Mouse (Mus musculus): ENCODE measurements around the gene Cdkn2d. TPM values are rescaled to one million over a fixed set of nuclear protein-coding genes. Genes with fewer than 3 reads are reported as not detected.

The Cdkn2d gene
- polyA plus RNA-seq, 1 experiment from 2014 or later = 71.9 TPM

DNA sequence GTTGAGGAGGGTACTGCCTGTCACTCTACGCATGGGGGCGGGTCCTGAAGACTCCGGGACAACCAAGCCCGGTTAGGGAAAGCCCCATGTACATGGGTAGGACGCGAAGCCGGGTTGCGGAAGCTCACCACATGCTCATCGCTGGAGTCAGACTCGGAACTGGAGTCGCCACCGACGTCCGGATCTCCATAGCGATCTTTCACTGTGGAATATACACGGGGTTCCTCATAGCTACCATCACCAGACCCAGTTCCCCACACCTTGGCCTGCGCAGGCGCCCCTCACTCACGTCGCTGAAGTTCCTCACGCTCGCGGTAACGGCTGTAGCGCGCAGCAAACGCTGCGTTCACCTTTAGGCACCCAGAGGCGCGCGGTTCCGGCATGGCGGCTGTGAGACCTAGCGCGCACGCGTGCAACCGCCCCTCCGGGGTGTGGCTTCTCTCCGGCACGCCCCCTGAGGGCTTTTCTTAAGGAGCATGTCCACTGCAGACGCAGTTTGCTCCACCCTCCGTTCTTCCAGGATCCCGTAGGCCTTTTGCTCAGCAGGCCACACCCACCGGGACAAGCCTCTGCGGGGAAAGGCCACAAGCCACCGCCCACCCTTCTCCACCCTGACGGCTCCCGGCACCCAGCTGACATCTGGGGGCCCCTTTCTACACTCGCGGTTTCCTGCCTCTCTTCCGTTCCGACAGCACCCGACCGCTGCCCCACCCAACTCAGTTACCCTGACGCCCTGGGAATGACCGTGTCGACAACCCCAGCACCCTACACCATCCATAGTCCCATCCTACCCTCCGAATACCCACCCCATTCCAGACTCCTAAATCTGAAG lies 3.4 kb downstream of the Cdkn2d start, which contains the start of gene Kri1:
Gene Kri1 (minus strand): TSS at position 399 of the 832 bp plus-strand sequence.
- no peaks in the 10 kb centered on the region for H3K27me3 ChIP-seq (ENCODE audit: control insufficient read depth, insufficient read depth, low read length)
- ATAC-seq (ENCODE audit: low FRiP score) (peak; percentile 68), DNase-seq (ENCODE audit: low spot score, missing footprints) (peak; percentile 100)
- H3K27ac ChIP-seq (ENCODE audit: low read depth, low read length) = peak within 1 kb of the TSS; percentile 48; the same call in 1 of the 2 replicates
- H3K36me3 ChIP-seq (ENCODE audit: control insufficient read depth, insufficient read depth, low read length) = peaks cover 7% of the 10 kb centered on the region; the same call in 1 of the 2 replicates
- peak within 1 kb of the TSS; percentile 84 for H3K9ac ChIP-seq (ENCODE audit: low read length)
- H3K4me2 ChIP-seq = peak within 1 kb of the TSS; percentile 86
- WGBS = under 1% methylated on average over 59 of the region's 59 CpGs
- H3K4me1 ChIP-seq (ENCODE audit: control insufficient read depth, insufficient read depth, low read length) = peaks cover 30% of the 10 kb centered on the region
- peak within 1 kb of the TSS; percentile 83 for H3K4me3 ChIP-seq (ENCODE audit: low read depth, low read length)
- H3K9me3 ChIP-seq (ENCODE audit: control insufficient read depth, low read length) = no peaks in the 10 kb centered on the region

DNA sequence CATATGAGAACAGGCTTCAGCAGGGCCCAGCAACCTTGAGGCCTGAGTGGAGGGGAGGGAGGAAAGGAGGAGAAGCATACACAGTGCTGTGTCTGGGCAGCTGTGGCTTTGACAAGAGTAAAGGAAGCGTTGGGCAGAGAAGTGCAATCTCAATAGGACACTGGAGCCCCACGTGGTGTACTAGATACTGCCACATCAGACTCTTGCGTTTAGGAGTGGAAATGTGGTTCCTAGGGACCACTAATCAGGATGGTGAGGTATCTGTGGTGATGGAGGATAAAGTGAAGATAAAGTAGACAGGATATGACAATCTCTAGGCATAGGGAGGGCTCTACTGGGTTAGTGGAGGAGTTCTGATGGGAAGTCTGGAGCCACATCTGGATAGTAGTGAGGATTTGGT lies 4.5 kb downstream of the Cdkn2d start:
- Histone ChIP-seq H3K4me3 (ENCODE audit: low read depth, low read length) (peak overlapping the region; percentile 83), H3K9me3 (ENCODE audit: control insufficient read depth, low read length) (no peaks in the 10 kb centered on the region), H3K9ac (ENCODE audit: low read length) (peak overlapping the region; percentile 84), H3K4me2 (peak overlapping the region; percentile 86), H3K36me3 (ENCODE audit: control insufficient read depth, insufficient read depth, low read length) (peaks cover 7% of the 10 kb centered on the region), H3K27me3 (ENCODE audit: control insufficient read depth, insufficient read depth, low read length) (no peaks in the 10 kb centered on the region), H3K4me1 (ENCODE audit: control insufficient read depth, insufficient read depth, low read length) (peaks cover 28% of the 10 kb centered on the region), H3K27ac (ENCODE audit: low read depth, low read length) (no peak overlapping the region)
- 73% methylated on average over 3 of the region's 3 CpGs for WGBS
- ATAC-seq (ENCODE audit: low FRiP score) (no peak), DNase-seq (ENCODE audit: low spot score, missing footprints) (no peak)

DNA sequence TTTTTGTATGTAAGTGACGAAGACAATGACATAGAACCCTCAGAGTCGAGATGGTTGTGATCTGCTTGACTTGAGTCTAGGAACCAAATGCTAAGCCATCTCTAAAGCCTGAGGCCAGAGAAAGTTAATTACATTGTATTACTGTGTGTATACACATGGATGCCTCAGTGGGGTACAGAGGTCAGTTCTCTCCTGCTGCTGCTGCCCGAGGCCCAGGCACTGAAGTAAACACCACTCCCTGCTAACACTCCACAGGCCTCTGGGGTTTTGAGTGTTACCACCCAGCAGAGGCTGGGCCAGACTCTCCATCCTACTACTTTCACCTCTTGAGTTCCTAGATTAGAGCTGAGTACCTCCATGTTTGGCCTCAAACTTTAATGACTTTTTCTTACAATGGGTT lies 7.2 kb downstream of the Cdkn2d start:
- ATAC-seq (ENCODE audit: low FRiP score) (no peak), DNase-seq (ENCODE audit: low spot score, missing footprints) (no peak)
- no peaks in the 10 kb centered on the region for H3K9me3 ChIP-seq (ENCODE audit: control insufficient read depth, low read length)
- no peak overlapping the region for H3K4me2 ChIP-seq
- no peak overlapping the region for H3K27ac ChIP-seq (ENCODE audit: low read depth, low read length)
- peaks cover 15% of the 10 kb centered on the region for H3K4me1 ChIP-seq (ENCODE audit: control insufficient read depth, insufficient read depth, low read length)
- H3K9ac ChIP-seq (ENCODE audit: low read length) = no peak overlapping the region
- H3K36me3 ChIP-seq (ENCODE audit: control insufficient read depth, insufficient read depth, low read length) = peaks cover 15% of the 10 kb centered on the region
- 89% methylated on average over 3 of the region's 3 CpGs for WGBS
- no peak overlapping the region for H3K4me3 ChIP-seq (ENCODE audit: low read depth, low read length)
- no peaks in the 10 kb centered on the region for H3K27me3 ChIP-seq (ENCODE audit: control insufficient read depth, insufficient read depth, low read length)

DNA sequence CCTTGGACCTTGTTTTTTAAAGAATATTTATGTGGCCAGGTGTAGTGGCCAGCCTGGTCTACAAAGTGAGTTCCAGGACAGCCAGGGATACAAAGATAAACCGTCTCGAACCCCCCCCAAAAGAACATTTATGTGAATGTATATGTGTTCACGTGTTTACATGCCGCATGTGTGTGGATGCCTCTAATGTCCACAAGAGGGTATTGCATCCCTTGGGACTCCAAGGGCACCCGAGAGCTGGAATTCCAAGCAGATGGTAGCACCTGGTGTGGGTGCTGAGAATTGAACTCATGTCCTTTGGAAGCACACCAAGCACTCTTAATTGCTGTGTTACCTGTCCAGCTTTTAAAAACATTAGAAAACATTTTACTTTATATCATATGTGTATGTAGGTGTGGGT lies 7.6 kb downstream of the Cdkn2d start:
- Histone ChIP-seq H3K36me3 (ENCODE audit: control insufficient read depth, insufficient read depth, low read length) (peaks cover 17% of the 10 kb centered on the region), H3K4me1 (ENCODE audit: control insufficient read depth, insufficient read depth, low read length) (peaks cover 11% of the 10 kb centered on the region), H3K9me3 (ENCODE audit: control insufficient read depth, low read length) (no peaks in the 10 kb centered on the region), H3K4me2 (no peak overlapping the region), H3K27ac (ENCODE audit: low read depth, low read length) (no peak overlapping the region), H3K27me3 (ENCODE audit: control insufficient read depth, insufficient read depth, low read length) (no peaks in the 10 kb centered on the region), H3K9ac (ENCODE audit: low read length) (no peak overlapping the region), H3K4me3 (ENCODE audit: low read depth, low read length) (no peak overlapping the region)
- ATAC-seq (ENCODE audit: low FRiP score) (no peak), DNase-seq (ENCODE audit: low spot score, missing footprints) (no peak)
- 93% methylated on average over 5 of the region's 5 CpGs for WGBS

DNA sequence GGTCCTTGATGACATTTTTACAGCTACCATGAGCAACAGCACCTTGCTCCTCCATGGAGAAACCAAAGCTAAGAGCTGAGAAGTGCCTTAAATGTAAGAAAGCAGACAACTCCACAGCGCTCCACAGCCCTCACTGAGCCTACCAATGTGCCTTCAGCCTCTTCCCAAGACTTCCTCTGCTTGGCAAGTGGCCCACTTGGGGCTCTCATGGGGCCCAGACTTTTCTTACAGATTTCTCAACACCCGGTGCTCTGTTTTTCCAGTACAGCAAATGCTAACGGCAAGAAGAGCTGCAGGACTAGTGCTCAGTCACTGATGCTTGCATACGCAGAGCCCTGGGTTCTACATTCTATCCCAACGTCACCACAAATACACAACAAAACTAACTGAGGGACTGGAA lies 13.4 kb downstream of the Cdkn2d start:
- Histone ChIP-seq H3K27ac (ENCODE audit: low read depth, low read length) (no peak overlapping the region), H3K9me3 (ENCODE audit: control insufficient read depth, low read length) (no peaks in the 10 kb centered on the region), H3K4me3 (ENCODE audit: low read depth, low read length) (no peak overlapping the region), H3K4me1 (ENCODE audit: control insufficient read depth, insufficient read depth, low read length) (no peaks in the 10 kb centered on the region), H3K36me3 (ENCODE audit: control insufficient read depth, insufficient read depth, low read length) (peaks cover 32% of the 10 kb centered on the region), H3K9ac (ENCODE audit: low read length) (no peak overlapping the region), H3K27me3 (ENCODE audit: control insufficient read depth, insufficient read depth, low read length) (no peaks in the 10 kb centered on the region), H3K4me2 (no peak overlapping the region)
- DNase-seq (ENCODE audit: low spot score, missing footprints) = no peak
- ATAC-seq (ENCODE audit: low FRiP score) = no peak
- WGBS = 95% methylated on average over 5 of the region's 5 CpGs

DNA sequence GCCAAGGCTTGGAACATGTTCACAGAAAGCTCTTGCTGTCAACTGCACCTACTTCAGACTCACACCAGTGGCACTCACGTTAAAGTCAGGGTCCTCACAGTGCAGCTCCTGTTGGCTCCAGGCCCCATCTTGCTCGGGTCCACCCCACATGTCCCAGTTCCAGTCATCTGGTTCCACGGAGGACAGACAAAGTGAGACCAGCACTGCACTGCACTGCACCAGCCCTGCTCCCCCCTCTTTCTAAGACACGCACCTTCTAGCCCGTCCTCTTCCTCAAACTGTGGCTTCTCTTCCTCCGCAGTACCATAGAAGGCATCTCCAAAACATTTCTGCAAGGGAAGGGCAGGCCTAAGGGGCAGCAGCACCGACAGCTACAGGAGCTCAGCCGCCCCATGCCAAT lies 14.9 kb downstream of the Cdkn2d start:
- no peaks in the 10 kb centered on the region for H3K9me3 ChIP-seq (ENCODE audit: control insufficient read depth, low read length)
- H3K27me3 ChIP-seq (ENCODE audit: control insufficient read depth, insufficient read depth, low read length) = no peaks in the 10 kb centered on the region
- WGBS = 92% methylated on average over 8 of the region's 8 CpGs
- H3K4me2 ChIP-seq = no peak overlapping the region
- H3K4me3 ChIP-seq (ENCODE audit: low read depth, low read length) = no peak overlapping the region
- no peak overlapping the region for H3K27ac ChIP-seq (ENCODE audit: low read depth, low read length)
- no peaks in the 10 kb centered on the region for H3K4me1 ChIP-seq (ENCODE audit: control insufficient read depth, insufficient read depth, low read length)
- no peak overlapping the region for H3K9ac ChIP-seq (ENCODE audit: low read length)
- ATAC-seq (ENCODE audit: low FRiP score) = no peak
- H3K36me3 ChIP-seq (ENCODE audit: control insufficient read depth, insufficient read depth, low read length) = peaks cover 42% of the 10 kb centered on the region
- no peak for DNase-seq (ENCODE audit: low spot score, missing footprints)

DNA sequence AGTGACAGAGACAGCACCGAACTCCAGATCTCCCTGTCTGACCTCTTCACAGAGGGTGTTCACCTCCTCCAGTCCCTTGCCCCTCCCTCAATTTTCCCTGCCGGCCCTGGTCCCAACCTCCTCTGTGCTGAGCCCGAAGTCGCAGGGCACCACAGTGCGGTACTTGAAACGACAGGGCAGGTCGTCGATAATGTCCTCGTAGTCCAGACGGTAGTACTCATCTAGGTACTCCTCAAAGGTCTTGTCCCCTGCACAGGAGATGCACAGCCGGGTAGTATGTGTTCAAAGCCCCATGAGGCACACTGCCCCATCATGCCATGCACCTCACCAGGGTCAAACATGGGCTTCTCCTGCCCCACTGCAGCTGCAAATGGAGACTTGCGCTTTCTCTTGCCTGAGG lies 15.5 kb downstream of the Cdkn2d start:
- Histone ChIP-seq H3K4me3 (ENCODE audit: low read depth, low read length) (no peak overlapping the region), H3K36me3 (ENCODE audit: control insufficient read depth, insufficient read depth, low read length) (peaks cover 45% of the 10 kb centered on the region), H3K27ac (ENCODE audit: low read depth, low read length) (no peak overlapping the region), H3K4me1 (ENCODE audit: control insufficient read depth, insufficient read depth, low read length) (no peaks in the 10 kb centered on the region), H3K9ac (ENCODE audit: low read length) (no peak overlapping the region), H3K27me3 (ENCODE audit: control insufficient read depth, insufficient read depth, low read length) (no peaks in the 10 kb centered on the region), H3K4me2 (no peak overlapping the region), H3K9me3 (ENCODE audit: control insufficient read depth, low read length) (no peaks in the 10 kb centered on the region)
- peak; percentile 10; the same call in 1 of the 2 replicates for ATAC-seq (ENCODE audit: low FRiP score)
- no peak for DNase-seq (ENCODE audit: low spot score, missing footprints)
- 90% methylated on average over 12 of the region's 12 CpGs for WGBS

DNA sequence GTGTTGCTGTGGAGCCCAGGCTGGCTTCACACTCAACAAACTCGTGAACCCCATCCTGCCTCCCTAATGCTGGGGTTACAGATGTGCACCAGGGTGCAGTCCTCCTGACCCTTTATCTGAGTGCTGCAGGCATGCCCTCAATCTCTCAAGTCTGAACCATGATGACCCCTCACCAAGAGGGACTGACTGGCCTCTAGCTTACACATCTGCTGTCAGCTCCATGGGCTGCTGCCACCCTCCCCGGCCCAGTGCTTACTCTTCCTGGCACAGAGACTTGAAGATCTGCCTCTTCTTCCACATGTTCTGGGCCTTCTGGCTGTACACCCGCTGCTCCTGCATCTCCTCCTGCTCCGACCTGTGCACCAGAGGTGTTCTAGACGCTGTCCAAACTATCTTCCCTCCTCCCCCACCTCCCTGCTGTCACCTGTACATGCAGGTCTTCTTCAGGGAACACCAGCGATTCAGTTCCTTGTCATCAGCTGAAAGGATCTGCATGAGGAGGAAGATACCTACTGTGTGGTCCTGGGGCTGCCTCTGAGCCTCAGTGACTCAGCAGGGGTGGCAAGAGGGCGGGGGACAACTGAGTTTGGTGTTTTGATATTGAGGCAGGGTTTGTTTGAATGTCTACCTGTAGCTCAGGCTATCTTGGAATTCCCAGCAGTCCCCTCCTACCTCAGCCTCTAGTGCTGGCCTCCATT lies 16.0 kb downstream of the Cdkn2d start:
- Histone ChIP-seq H3K36me3 (ENCODE audit: control insufficient read depth, insufficient read depth, low read length) (peaks cover 46% of the 10 kb centered on the region), H3K9ac (ENCODE audit: low read length) (no peak overlapping the region), H3K27me3 (ENCODE audit: control insufficient read depth, insufficient read depth, low read length) (no peaks in the 10 kb centered on the region), H3K27ac (ENCODE audit: low read depth, low read length) (no peak overlapping the region), H3K9me3 (ENCODE audit: control insufficient read depth, low read length) (no peaks in the 10 kb centered on the region), H3K4me1 (ENCODE audit: control insufficient read depth, insufficient read depth, low read length) (no peaks in the 10 kb centered on the region), H3K4me3 (ENCODE audit: low read depth, low read length) (no peak overlapping the region), H3K4me2 (no peak overlapping the region)
- ATAC-seq (ENCODE audit: low FRiP score) (no peak), DNase-seq (ENCODE audit: low spot score, missing footprints) (no peak)
- 84% methylated on average over 7 of the region's 7 CpGs for whole genome bisulfite sequencing

DNA sequence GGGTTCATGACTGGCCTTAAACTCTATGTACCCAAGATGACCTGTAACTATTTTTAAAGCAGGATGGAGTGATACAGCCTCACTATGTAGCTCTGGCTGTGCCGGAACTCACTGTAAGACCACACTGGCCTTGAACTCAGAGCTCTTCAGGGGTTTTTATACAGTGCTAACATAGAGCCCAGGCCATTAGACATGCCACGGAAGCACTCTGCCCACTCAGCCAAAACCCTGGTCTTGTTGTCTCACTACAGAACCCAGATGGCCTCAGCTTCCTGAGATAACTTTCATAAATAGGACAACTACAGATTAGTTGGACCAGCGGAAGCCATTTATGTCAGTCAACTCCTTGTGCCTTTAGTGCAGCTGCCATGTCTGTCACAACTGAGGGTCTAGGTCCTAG lies 16.9 kb downstream of the Cdkn2d start:
- no peak for ATAC-seq (ENCODE audit: low FRiP score)
- Histone ChIP-seq H3K36me3 (ENCODE audit: control insufficient read depth, insufficient read depth, low read length) (peaks cover 44% of the 10 kb centered on the region), H3K4me1 (ENCODE audit: control insufficient read depth, insufficient read depth, low read length) (no peaks in the 10 kb centered on the region), H3K4me2 (no peak overlapping the region), H3K27ac (ENCODE audit: low read depth, low read length) (no peak overlapping the region), H3K9ac (ENCODE audit: low read length) (no peak overlapping the region), H3K4me3 (ENCODE audit: low read depth, low read length) (no peak overlapping the region), H3K9me3 (ENCODE audit: control insufficient read depth, low read length) (no peaks in the 10 kb centered on the region), H3K27me3 (ENCODE audit: control insufficient read depth, insufficient read depth, low read length) (no peaks in the 10 kb centered on the region)
- no peak for DNase-seq (ENCODE audit: low spot score, missing footprints)
- 92% methylated on average over 3 of the region's 3 CpGs for WGBS
